Mouse (Mus musculus): ENCODE data around the gene Tuft1.
A peak's percentile ranks its signal among the peaks of the same experiment; 100 is the strongest.
"Not testable (repeated sequence)": the region's sequence is repeated elsewhere in the genome, so short reads cannot be mapped to it uniquely, and the experiment has no call there.

Gene Tuft1

GRCm38 (mm10) chr3:94659142-94659748 is 573 bp upstream of the Tuft1 start:
- not testable (repeated sequence) for DNase-seq (ENCODE audit: low spot score in 2 of 2)

- DNase-seq (ENCODE audit: low spot score in 2 of 2): not testable (repeated sequence)
These were observed 576 bp downstream of the Tuft1 start for GRCm38 (mm10) chr3:94657852-94658739.

DNA sequence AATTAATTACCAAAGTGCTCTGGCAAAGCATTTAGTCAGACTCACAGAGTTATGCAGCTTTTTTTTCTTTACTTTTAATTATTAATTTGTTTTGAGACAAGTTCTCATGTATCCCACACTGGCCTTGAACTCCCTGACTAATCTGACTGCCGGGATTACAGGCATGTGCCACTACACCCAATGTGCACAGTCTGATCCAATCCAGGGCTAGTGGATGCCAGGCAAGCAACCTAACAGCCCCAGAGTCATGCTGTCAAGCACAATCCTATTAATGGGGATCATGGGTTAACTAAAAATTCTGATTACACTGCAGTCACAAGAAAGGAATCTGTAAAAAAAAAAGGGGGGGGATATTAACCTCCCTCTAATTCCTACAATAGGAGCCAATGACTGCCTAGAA is 4.7 kb downstream of the Tuft1 start:
- DNase-seq (ENCODE audit: low spot score in 2 of 2): not testable (repeated sequence)

- DNase-seq (ENCODE audit: low spot score in 2 of 2): no peak
These were observed 8.3 kb downstream of the Tuft1 start for GRCm38 (mm10) chr3:94650409-94650808.

- DNase-seq (ENCODE audit: low spot score in 2 of 2): no peak
These were observed 9.7 kb downstream of the Tuft1 start for GRCm38 (mm10) chr3:94648755-94649590.

- DNase-seq (ENCODE audit: low spot score in 2 of 2): not testable (repeated sequence)
These were observed 16.0 kb downstream of the Tuft1 start, which contains the start of gene Gm10972 for GRCm38 (mm10) chr3:94642495-94643162. Gm10972 (plus strand) TSS chr3:94643112.

GRCm38 (mm10) chr3:94629876-94630275 is 28.8 kb downstream of the Tuft1 start:
- DNase-seq (ENCODE audit: low spot score in 2 of 2): no peak

GRCm38 (mm10) chr3:94628712-94629111 is 30.0 kb downstream of the Tuft1 start:
- DNase-seq (ENCODE audit: low spot score in 2 of 2): no peak

DNA sequence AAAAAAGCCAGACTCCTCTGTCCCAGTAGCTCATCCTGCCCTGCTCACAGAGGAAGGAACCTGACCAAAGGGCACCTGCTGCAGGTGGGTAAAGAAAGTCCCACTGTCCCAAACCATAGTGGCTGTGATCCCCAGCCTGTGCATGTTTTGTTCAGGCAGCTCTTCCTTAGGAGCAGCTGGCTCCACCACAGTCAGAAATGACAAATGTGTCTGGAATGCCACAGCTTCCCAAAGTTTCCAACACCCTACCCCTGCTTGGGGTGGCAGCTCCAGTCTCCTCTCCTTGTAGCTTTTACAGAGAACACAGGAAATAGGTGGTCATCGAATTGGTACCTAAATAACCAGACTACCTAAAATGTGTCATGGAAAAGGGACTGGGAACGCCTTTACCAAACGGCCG is 34.4 kb downstream of the Tuft1 start:
- DNase-seq (ENCODE audit: low spot score in 2 of 2): no peak

DNA sequence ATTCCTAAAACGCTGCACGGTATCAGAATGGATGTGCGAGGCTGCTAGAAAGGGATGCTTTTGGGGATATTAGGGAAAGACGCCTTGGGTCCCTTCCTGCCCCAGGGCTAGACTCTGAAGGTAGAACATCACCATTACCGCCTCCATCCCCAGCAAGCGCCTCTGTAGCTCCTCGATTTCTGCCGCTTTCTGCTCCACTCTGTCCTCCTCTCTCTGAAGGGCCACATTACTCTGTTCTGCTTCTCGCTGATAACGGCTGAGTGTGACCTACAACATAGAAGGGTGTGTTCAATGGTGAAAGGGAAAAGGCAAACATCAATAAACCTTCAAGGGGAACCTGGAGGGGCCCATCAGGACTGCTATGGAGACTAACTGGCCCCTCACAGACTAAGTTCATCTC is 36.1 kb downstream of the Tuft1 start:
- DNase-seq (ENCODE audit: low spot score in 2 of 2): no peak

GRCm38 (mm10) chr3:94621740-94622507 is 36.7 kb downstream of the Tuft1 start:
- no peak for DNase-seq (ENCODE audit: low spot score in 2 of 2)

DNA sequence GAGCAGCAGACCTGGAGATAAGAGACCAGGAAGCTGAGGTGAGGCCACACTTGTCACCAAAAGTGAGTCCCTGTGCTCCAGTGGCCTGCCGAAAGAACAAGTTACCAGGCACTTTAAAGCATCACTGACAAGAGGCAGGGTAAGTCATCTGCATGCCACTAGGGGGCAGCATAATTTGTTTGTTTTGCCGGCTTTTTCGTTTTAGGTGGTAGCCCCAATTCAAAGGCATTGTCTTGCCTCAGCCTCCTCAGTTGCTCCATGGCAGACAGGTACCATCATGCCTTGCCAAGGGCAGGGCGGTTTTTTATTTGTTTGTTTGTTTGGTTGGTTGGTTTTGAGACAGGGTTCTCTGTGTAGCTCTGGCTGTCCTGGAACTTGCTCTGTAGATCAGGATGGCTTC is 42.0 kb downstream of the Tuft1 start:
- peak in 1 of 2 experiments; percentile 20 for DNase-seq (ENCODE audit: low spot score in 2 of 2)

GRCm38 (mm10) chr3:94613258-94613878 is 45.3 kb downstream of the Tuft1 start:
- DNase-seq (ENCODE audit: low spot score in 2 of 2): no peak

DNA sequence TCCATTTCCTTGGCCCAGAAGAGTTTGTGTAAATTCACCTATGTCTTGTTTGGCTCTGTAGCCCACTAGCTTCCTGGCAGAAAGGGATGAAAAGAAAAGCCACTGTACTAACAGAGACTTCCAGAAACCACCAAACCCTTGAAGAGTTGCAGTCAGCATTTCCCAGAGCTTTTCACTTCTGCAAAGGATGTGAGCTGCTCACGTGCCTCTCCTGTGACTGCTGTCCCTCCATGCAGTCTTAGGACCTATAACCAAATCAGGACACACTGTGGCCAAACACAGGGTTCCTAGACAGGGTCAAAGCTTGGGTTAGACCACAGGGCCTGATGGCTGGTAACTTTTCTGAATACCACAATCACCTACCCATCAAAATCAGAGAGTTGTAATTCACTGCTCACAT is 46.4 kb downstream of the Tuft1 start:
- no peak for DNase-seq (ENCODE audit: low spot score in 2 of 2)

GRCm38 (mm10) chr3:94611834-94612233 is 46.8 kb downstream of the Tuft1 start:
- DNase-seq (ENCODE audit: low spot score in 2 of 2): no peak

DNA sequence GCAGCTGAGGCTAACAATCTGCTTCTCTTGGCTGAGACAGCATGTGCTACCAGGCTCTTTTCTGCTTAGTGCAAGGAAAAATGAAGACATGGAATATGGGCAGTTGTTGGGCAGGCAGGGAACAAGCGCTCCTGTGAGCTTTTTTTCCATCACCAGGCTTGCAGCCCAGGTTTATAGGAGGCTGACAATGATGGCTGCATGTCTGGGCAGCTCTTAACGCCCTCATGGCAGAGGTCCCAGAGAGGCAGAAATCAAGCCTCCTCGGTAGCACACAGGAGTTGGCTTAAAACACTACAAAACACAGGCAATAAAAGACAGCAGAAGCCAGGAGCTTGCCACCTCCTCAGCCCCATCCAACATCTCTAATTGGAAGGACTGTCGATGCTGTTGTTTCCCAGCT is 47.3 kb downstream of the Tuft1 start:
- peak in 1 of 2 experiments; percentile 4 for DNase-seq (ENCODE audit: low spot score in 2 of 2)

DNA sequence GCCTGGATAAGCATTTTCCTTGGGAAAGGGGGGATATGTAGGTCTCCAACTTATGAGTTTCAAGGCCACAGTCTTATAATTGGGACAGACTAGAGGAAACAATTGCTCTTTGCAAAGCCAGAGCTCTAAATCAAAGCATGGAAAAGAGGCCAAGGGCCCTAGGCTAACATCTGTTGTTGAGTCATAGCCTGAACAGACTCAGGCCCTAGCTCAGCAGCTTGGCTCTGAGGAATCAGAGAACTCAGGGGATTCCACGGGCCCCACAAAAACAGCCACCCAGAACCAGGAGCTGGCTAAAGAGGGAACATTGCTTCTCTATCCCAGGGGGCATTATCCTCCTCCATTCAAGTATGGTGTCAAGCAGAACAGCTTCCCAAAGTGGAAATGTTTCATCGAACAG is 48.1 kb downstream of the Tuft1 start:
- no peak for DNase-seq (ENCODE audit: low spot score in 2 of 2)

- no peak for DNase-seq (ENCODE audit: low spot score in 2 of 2)
These were observed 49.1 kb downstream of the Tuft1 start for GRCm38 (mm10) chr3:94609621-94610020.

DNA sequence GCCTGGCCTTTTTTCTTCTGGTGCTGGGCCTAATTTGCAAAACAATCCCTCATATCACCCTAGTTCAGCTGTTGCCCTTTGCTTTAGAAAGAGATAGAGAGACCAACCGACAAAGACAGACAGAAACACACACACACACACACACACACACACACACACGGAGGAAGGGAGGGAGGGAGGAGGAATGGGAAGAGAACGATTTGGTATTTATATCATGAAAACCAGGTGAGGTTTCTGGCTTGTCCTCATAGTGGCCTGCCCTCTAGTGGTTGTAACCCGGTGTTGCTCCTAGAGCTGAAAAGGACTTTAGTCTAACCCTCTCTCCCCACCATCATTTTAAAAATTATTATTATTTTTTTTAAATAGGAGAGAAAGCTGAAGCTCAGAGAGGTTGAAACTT is 56.7 kb downstream of the Tuft1 start:
- peak in 1 of 2 experiments; percentile 17 for DNase-seq (ENCODE audit: low spot score in 2 of 2)

DNA sequence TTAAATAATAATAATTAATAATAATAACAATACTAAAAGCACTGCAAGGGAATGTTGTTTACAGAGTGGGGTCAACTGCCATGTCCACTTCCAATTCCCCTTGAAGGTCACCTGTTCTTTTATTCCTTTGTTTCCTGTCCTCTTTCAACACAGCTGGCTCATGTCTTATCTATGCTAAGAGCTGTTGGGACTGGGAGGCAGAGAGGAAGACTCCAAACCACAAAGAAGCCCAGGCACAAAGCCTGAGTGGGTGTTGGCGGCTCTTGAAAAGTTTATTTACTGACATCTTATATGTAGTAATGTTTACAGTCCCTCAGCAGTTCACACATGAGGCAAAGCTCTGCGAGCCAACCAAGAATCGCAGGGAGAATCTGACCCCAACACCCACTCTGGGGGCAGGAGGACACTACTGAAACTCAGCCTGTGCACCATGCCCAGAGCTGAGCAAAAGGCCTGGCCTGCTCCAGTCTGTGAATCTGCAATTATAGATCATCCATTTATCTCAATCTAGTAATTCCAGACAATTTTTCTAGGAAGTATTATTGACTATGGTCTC is 61.4 kb downstream of the Tuft1 start:
- DNase-seq (ENCODE audit: low spot score in 2 of 2): no peak
